Mouse (Mus musculus) MEL (cell line): ENCODE results near the gene Pde3a.

Source experiments
- CHD1 ChIP-seq: IDR thresholded peaks from 2 replicates; pipeline ENCODE4 v1.6.1; 2012; ENCODE audit warnings: low read depth, mild to moderate bottlenecking, inconsistent platforms, low read length, improper control_type of control experiment
- CHD2 ChIP-seq: IDR thresholded peaks from 2 replicates; pipeline ENCODE4 v1.6.1; 2011; ENCODE audit warnings: low read length, improper control_type of control experiment
- CTCF ChIP-seq, 3 experiments: IDR thresholded peaks in 2 of 3; conservative IDR thresholded peaks in 1 of 3; 2 replicates each; pipeline ENCODE4 v1.5.1; 2011 to 2012; ENCODE audit warnings: low read length in 3 of 3, low read depth in 2 of 3, mild to moderate bottlenecking in 2 of 3, improper control_type of control experiment in 1 of 3, inconsistent platforms in 1 of 3, mixed read lengths in 1 of 3, moderate library complexity in 1 of 3; ENCODE audit not compliant: control insufficient read depth in 1 of 3, insufficient read depth in 1 of 3, poor library complexity in 1 of 3, severe bottlenecking in 1 of 3
- E2F4 ChIP-seq: IDR thresholded peaks from 2 replicates; pipeline ENCODE4 v1.6.1; 2011; ENCODE audit warnings: low read depth, low read length, improper control_type of control experiment, borderline replicate concordance
- EP300 ChIP-seq, 2 experiments: IDR thresholded peaks; 2 replicates each; pipeline ENCODE4 v1.6.1; 2011; ENCODE audit warnings: improper control_type of control experiment in 2 of 2, low read length in 2 of 2, low read depth in 1 of 2, mild to moderate bottlenecking in 1 of 2
- GABPA ChIP-seq: IDR thresholded peaks from 2 replicates; pipeline ENCODE4 v1.6.1; 2012; ENCODE audit warnings: low read depth, mild to moderate bottlenecking, inconsistent platforms, low read length, improper control_type of control experiment, moderate library complexity
- HCFC1 ChIP-seq: IDR thresholded peaks from 2 replicates; pipeline ENCODE4 v1.6.1; 2012; ENCODE audit warnings: low read depth, mild to moderate bottlenecking, inconsistent platforms, low read length, improper control_type of control experiment, moderate library complexity
- MAFK ChIP-seq: IDR thresholded peaks from 2 replicates; pipeline ENCODE4 v1.6.1; 2011; ENCODE audit warnings: low read depth, mild to moderate bottlenecking, low read length, improper control_type of control experiment, borderline replicate concordance
- MAZ ChIP-seq: IDR thresholded peaks from 2 replicates; pipeline ENCODE4 v1.6.1; 2012; ENCODE audit warnings: low read depth, mild to moderate bottlenecking, inconsistent platforms, low read length, improper control_type of control experiment
- NRF1 ChIP-seq: IDR thresholded peaks from 2 replicates; pipeline ENCODE4 v1.6.1; 2014; ENCODE audit warnings: low read depth, mild to moderate bottlenecking, inconsistent platforms, low read length, improper control_type of control experiment, moderate library complexity; ENCODE audit not compliant: poor library complexity, insufficient read depth, severe bottlenecking
- POLR2A ChIP-seq, 2 experiments: IDR thresholded peaks; 2 replicates each; pipeline ENCODE4 v1.6.1; 2011 to 2012; ENCODE audit warnings: low read length in 2 of 2, mild to moderate bottlenecking in 2 of 2, control low read depth in 1 of 2, improper control_type of control experiment in 1 of 2, low read depth in 1 of 2, moderate library complexity in 1 of 2; ENCODE audit not compliant: control insufficient read depth in 1 of 2, insufficient read depth in 1 of 2, poor library complexity in 1 of 2
- POLR2AphosphoS2 ChIP-seq: IDR thresholded peaks from 2 replicates; pipeline ENCODE4 v1.6.1; 2011; ENCODE audit warnings: low read length, improper control_type of control experiment
- TAL1 ChIP-seq: IDR thresholded peaks from 2 replicates; pipeline ENCODE4 v1.6.1; 2012; ENCODE audit warnings: mild to moderate bottlenecking, inconsistent platforms, low read length, moderate library complexity, mixed read lengths
- TCF12 ChIP-seq: IDR thresholded peaks from 2 replicates; pipeline ENCODE4 v1.6.1; 2014; ENCODE audit warnings: low read depth, mild to moderate bottlenecking, inconsistent platforms, low read length, improper control_type of control experiment, moderate library complexity

- TF ChIP-seq CTCF (IDR thresholded peaks at IDR 0.05 in 2 of 3, conservative IDR thresholded peaks at IDR 0.05 in 1 of 3; ENCODE audit: control insufficient read depth in 1 of 3, insufficient read depth in 1 of 3, low read depth in 2 of 3, low read length in 3 of 3, poor library complexity in 1 of 3, severe bottlenecking in 1 of 3), result no peak
- no peak for TF ChIP-seq EP300 (IDR thresholded peaks at IDR 0.05; ENCODE audit: low read depth in 1 of 2, low read length in 2 of 2)
- no peak for TF ChIP-seq POLR2AphosphoS2
- TF ChIP-seq TCF12, result no peak
- TF ChIP-seq E2F4, result no peak
- no peak for TF ChIP-seq POLR2A (IDR thresholded peaks at IDR 0.05; ENCODE audit: control insufficient read depth in 1 of 2, insufficient read depth in 1 of 2, low read depth in 1 of 2, low read length in 2 of 2, poor library complexity in 1 of 2)
- no peak for TF ChIP-seq CHD1
- no peak for TF ChIP-seq GABPA
- no peak for TF ChIP-seq CHD2
- TF ChIP-seq MAZ, result no peak
- no peak for TF ChIP-seq HCFC1
- TF ChIP-seq MAFK, result no peak
- TF ChIP-seq TAL1, result no peak
- no peak for TF ChIP-seq NRF1
Observed at GRCm38 (mm10) chr6:141432271-141432974, 183.4 kb downstream of the Pde3a start.
